ENCODE assay signal across 13 mouse cellular contexts in genomic region chr10:59509197-59509596, GRCm38 (mm10).
DNase-seq lines count a peak whose midpoint lies in the region; ATAC-seq and TF ChIP-seq lines count a peak whose summit lies in the region.
"Had no signal": no experiment of that assay in that cellular context is flagged by ENCODE, and none has a peak within 500 bp of the region (broad histone marks: within the 10 kb centered on the region; RNA-seq: fewer than 3 reads in every experiment).

No protein-coding gene starts in this region.

- no peaks in the 10 kb centered on the region for H3K9me3 ChIP-seq in heart, embryonic 16.5 days (replicated peaks; ENCODE audit: control insufficient read depth, low read length)
- no peaks in the 10 kb centered on the region for H3K9me3 ChIP-seq in lung, postnatal 0 days (ENCODE audit: low read length)

- WGBS in heart, embryonic 16.5 days: 72% methylated on average over 4 of the region's 4 CpGs
- WGBS in lung, postnatal 0 days: 32% methylated on average over 4 of the region's 4 CpGs

- no peak for TF ChIP-seq EP300 in lung, postnatal 0 days (IDR thresholded peaks at IDR 0.05)

- intact Hi-C loops in heart, postnatal 10 days (cut with DNase I): no loop called here

- no peak overlapping the region for H3K9ac ChIP-seq in heart, embryonic 16.5 days (ENCODE audit: low read length)
- no peak overlapping the region for H3K9ac ChIP-seq in lung, postnatal 0 days (replicated peaks; ENCODE audit: low read depth)
- H3K9ac ChIP-seq: hindbrain, embryonic 14.5 days had no signal

- no peak for ATAC-seq in heart, embryonic 16.5 days (replicated peaks; ENCODE audit: extremely low read depth, insufficient read depth, low FRiP score)
- ATAC-seq in lung, postnatal 0 days: peak; percentile 16; the same call in 1 of the 2 replicates
- ATAC-seq: midbrain, embryonic 16.5 days had no signal

- DNase-seq in heart, postnatal 10 days: no peak
- peak; percentile 39 for DNase-seq in lung, postnatal 0 days (ENCODE audit: low spot score)
- DNase-seq in lung, postnatal 25 days (ENCODE audit: low spot score): no peak
- peak; percentile 77 for DNase-seq in fibroblast of lung, adult 2 months (ENCODE audit: low read depth)
- no peak for DNase-seq in cerebellum, adult 9-11 months
- DNase-seq in urinary bladder, adult 18-20 months (ENCODE audit: low spot score in 2 of 2): no peak
- DNase-seq: kidney, postnatal 14 days; layer of hippocampus, postnatal 36 days had no signal

- no peaks in the 10 kb centered on the region for H3K36me3 ChIP-seq in heart, embryonic 16.5 days (ENCODE audit: control insufficient read depth, insufficient read depth)
- H3K36me3 ChIP-seq in lung, postnatal 0 days (ENCODE audit: insufficient read depth, low read length): no peaks in the 10 kb centered on the region

- no peaks in the 10 kb centered on the region for H3K27me3 ChIP-seq in heart, embryonic 16.5 days (ENCODE audit: control insufficient read depth, insufficient read depth, low read length)
- H3K27me3 ChIP-seq in lung, postnatal 0 days (replicated peaks; ENCODE audit: insufficient read depth, low read length): no peaks in the 10 kb centered on the region
- H3K27me3 ChIP-seq: CH12.LX had no signal

- no peak for TF ChIP-seq CTCF in lung, postnatal 0 days (IDR thresholded peaks at IDR 0.05)

- peaks cover 13% of the 10 kb centered on the region for H3K4me1 ChIP-seq in heart, embryonic 16.5 days (ENCODE audit: control insufficient read depth, insufficient read depth, low read length)
- no peaks in the 10 kb centered on the region for H3K4me1 ChIP-seq in lung, postnatal 0 days (ENCODE audit: insufficient read depth, low read depth, low read length)

- H3K4me3 ChIP-seq in heart, embryonic 16.5 days (ENCODE audit: low read length): no peak overlapping the region
- no peak overlapping the region for H3K4me3 ChIP-seq in lung, postnatal 0 days (ENCODE audit: low read depth, low read length)

- H3K27ac ChIP-seq in heart, embryonic 16.5 days (ENCODE audit: low read length): peak overlapping the region; percentile 38
- H3K27ac ChIP-seq in lung, postnatal 0 days (ENCODE audit: low read length): no peak overlapping the region
- H3K27ac ChIP-seq: hindbrain, embryonic 14.5 days had no signal

- no peak overlapping the region for H3K4me2 ChIP-seq in heart, embryonic 16.5 days (ENCODE audit: low read depth, low read length)
- no peak overlapping the region for H3K4me2 ChIP-seq in lung, postnatal 0 days (replicated peaks; ENCODE audit: low read depth, low read length)
- H3K4me2 ChIP-seq: hindbrain, embryonic 14.5 days; liver, embryonic 11.5 days had no signal

Comparison
In these comparisons a context has a peak if more than half of its experiments do, and no peak if none do; other contexts are left out.
1. DNase-seq: peak in lung, postnatal 0 days (single experiment) and fibroblast of lung, adult 2 months (single experiment); none in heart, postnatal 10 days (0 of 2), lung, postnatal 25 days (single experiment), cerebellum, adult 9-11 months (single experiment) and urinary bladder, adult 18-20 months (0 of 2).